Mouse (Mus musculus) frontal cortex, postnatal 10 days (tissue): Measurements from ENCODE around the gene Hopx.

Experiments
- DNase-seq, 2 experiments: peaks; one replicate each; pipeline ENCODE4 v3.0.0; 2022; ENCODE audit warnings: low spot score in 2 of 2, mixed read lengths in 1 of 2

Hopx gene

GRCm38 (mm10) chr5:77132457-77133135 is 17.7 kb upstream of the Hopx start:
- DNase-seq, result no peak

DNA sequence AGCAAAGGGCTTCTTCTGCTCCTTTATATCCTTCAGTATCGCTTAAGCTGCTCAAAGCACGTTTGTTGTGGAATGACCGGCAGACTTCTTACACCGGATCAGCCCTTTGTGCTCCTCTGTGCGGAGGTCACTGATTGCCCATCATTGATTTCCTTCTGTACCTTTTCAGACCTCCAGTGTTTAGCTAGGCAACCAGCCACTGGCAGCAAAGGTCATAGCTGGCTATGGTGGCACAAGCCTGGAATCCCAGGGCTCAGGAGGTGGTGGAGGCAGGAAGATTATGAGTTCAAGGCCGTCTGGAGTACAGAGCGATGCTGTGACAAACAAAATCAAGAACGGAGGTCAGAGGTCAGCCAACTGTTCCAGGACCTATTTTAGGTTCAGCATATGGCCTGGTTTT is 17.0 kb upstream of the Hopx start:
- no peak for DNase-seq

GRCm38 (mm10) chr5:77130310-77131020 is 15.5 kb upstream of the Hopx start:
- no peak for DNase-seq

GRCm38 (mm10) chr5:77129907-77130306 is 15.0 kb upstream of the Hopx start:
- no peak for DNase-seq

GRCm38 (mm10) chr5:77128854-77129253 is 13.9 kb upstream of the Hopx start:
- DNase-seq, result no peak

GRCm38 (mm10) chr5:77126415-77126968 is 11.6 kb upstream of the Hopx start:
- no peak for DNase-seq

DNA sequence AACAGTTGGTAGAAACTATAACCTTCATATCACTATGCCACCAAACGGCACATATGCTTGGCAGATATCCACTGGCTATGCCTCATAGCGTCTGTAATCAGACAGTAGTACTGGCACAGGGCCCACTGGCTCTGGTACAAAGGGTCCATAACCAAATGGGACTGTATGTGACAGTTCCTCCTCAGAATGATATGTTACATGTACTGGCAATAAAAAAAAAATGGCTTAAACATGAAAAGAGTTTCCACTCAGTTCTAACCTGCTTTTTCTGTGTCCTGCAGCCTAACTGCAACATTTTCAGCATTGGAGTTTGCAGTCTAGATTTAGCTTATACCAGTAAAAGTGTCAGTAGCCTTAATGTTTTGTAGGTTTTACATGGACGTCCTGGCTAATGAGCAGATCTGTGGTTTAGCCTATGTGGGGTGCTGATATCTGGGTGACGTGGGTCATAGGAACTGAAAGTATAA is 9.9 kb upstream of the Hopx start:
- DNase-seq, result no peak

DNA sequence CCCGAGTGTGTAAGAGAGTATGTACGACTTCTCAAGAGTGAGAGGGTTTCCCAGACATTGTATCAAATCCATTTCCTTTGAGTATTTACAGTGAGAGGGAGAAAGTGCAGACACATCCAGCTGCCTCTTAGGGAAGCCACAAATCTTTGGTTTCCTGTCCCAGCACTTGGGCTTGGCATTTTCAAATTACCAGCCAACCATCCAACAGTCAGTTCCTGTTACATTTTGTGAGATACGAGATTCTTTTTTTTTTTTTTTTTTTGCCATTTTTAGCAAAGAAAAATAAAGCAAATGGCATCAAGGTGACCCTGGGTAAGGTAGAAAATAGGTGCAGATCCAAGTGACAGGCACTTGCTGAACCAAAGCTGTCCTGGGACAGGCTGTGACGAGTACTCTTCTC is 9.2 kb upstream of the Hopx start:
- no peak for DNase-seq

DNA sequence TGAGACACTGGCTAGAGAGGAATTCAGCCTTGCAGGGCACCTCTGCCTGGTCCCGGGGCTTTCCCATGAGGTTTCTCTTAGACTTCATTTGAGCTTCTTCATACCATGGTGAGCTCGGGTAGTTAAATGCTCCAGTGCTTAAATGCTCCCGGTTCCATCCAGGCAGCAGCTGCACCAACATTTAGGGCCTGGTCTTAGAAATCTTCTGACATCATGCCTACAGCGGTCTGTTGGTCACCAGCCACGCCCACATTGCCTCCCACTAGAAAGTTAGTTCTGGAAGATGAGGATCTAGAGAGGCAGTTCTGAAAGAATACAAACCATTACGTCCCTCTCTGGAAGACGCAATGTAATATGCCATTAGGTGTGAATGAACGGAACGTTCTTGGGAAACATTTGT is 8.7 kb upstream of the Hopx start:
- no peak for DNase-seq

DNA sequence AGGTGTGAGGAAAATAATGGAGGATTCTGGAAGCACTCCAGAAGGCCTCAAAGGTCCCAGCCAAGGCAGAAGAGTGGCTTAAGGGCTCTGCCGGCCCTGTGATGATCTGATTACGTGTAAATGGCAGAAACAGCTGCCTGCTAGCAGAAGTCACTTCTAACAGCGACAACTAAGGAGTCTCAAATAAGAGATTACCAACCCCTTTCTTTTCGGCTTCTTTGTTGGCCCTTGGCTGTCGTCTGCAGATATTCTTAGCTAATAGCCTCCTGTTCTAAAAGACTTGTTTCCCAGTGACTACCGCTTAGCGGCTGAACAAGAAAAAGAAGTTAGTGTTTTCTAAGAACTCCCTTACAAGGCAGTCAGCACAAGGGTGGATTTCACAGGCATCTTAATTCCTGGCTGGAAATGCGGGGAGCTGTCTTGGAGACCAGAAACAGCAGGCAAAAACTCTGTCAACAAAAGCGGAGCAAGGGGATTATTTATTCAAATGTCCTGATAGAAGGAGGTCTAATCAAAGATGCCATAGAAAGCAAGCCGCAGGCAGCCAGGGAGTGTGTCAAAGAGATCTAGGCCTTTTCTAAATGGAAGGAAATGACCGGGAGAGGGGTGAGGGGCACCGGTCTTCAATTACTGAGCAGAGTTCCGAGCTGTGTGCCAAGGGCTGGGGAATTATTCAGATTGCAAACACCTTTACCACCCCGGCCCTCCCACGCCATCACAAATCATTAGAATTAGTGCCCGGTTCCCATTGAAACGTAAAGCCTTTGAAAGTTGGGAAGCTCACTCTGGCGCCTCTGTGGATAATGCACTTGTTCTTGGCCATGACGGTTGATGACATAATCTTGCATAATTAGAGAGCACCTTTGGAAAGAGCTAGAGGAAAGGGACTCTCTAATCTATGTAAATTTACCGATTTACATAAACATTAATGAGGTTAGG is 7.6 kb upstream of the Hopx start:
- DNase-seq, result peak; percentile 21 to 26

DNA sequence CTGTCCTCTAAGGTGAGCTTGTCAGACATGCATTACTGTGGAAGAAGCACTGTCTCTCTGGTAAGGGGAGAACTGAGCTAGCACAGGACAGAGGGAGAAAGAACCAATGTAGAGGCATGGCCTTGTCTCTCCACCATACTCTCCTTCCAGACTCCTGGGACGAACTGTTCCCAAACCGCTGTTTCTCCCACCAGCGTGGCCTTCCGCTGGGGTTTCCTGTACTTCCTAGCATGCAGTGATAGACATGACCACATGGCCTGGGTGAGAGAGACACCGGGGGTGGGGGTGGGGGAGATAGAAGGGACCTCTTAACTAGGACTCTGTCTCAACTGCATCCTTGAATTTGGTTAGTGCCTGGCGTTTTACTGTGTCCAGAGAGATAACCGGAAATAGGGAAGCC is 5.8 kb upstream of the Hopx start:
- no peak for DNase-seq

- no peak for DNase-seq
Observed at GRCm38 (mm10) chr5:77119475-77120422, 4.8 kb upstream of the Hopx start.

GRCm38 (mm10) chr5:77115732-77116131 is 811 bp upstream of the Hopx start:
- DNase-seq, result no peak

DNA sequence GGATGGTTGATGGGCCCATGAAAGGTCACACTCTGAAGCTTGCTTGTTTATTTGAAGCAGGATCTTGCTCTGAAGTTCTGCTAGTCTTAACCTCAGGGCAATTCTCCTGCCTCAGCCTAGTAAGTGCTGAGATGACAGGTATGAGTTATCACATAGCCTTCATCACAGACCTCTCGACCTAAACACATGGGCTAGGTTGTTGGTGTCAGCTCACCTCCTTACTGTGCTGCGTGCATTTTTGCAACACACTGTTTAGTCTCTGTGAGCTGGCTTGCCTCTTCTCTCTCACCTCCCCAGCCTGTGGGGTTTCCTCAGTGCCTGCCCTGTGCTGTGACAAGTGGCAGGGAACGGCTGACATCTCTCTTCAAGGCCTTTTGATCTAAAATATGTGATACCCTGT is 1.1 kb downstream of the Hopx start:
- DNase-seq, result no peak

GRCm38 (mm10) chr5:77112066-77112465 is 2.9 kb downstream of the Hopx start:
- no peak for DNase-seq

DNA sequence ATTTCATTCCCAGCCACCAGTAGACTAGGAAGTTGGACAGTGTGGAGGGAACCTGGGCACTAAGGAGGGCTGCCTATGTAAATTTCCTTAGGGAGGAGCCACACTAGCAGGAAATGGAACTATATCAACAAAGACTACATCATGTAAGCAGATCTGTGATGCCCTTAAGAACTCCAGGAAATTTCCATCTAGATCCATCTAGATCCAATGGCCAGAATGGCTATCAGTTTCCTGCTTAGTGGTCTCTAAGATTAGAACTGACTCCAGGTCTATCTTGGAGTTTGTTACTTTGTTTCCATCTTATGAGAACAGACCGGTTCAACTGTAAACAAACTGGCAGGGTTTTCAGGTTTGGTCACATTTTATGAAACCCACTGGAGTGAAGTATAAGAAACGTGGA is 5.1 kb downstream of the Hopx start:
- DNase-seq, result no peak

- no peak for DNase-seq
Observed at GRCm38 (mm10) chr5:77108806-77109205, 6.1 kb downstream of the Hopx start.

DNA sequence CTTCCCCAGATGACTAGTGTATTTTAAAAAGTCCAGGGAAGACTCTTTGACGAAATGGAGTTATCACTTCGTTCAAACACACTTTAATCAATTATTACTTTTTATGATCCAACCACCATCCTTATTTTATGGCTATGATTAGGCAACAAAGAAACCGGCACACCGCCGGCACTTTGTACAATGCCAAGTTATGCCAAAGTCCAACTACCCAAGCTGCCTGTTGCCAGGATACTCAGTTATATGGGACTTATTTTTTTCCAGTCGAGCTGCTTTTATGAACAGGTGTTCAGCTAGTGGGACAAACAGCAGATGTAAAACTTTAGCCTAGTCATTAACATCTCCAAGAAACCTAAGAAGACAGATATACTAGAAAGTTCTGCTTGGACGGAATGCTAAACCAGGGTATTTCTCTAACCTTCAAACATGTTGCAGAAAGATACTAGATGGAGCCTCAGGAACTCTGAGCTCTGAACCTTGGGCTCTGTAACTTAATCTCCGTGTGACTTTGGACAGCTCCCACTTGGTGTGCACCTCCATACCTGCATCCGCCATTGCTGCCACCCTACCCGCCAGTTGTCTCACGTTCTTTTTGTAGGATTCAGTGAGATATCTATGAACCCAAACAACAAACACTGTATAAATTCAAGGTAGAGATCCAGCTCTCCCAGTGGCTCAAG is 7.6 kb downstream of the Hopx start:
- DNase-seq, result no peak

DNA sequence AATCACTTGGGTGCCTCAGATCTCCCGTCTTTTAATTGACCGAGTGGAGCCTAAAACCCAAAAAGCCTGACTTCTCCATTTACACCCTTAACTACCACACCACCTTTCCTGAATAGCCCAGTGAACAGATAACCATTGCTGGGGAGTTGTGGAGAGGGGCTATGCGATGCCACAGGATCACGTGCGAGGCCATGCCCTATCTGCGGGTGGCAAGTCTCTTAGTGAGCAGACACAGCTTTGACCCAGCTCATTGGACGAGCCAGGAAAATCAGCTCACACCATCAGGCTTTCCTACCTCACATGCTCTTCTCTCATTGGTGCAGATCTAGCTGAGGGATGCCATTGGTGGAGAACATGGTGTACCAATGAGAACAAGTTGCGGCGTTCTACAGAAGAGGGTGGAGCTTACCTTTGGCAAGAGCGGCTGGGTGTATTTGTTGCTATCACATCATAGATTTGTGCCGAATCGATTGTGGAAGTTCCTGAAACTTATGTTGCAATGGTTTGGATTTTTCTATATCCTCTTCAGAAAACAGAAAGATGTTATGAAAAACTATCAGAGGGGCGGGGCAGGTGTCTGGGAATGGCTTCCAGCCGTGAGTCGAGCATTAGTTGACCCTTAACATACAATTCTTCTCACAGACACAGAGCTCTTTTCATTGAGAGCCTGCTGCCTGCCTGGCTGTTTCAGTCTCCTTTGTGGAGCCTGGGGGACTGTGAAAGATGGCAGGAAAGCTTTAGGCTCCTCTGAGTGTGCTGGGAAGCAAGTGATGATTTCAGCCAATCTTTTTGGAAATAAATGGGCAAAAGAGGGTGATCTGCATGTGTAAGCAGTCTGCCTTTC is 12.2 kb downstream of the Hopx start:
- no peak for DNase-seq
